In the genomic region with DNA sequence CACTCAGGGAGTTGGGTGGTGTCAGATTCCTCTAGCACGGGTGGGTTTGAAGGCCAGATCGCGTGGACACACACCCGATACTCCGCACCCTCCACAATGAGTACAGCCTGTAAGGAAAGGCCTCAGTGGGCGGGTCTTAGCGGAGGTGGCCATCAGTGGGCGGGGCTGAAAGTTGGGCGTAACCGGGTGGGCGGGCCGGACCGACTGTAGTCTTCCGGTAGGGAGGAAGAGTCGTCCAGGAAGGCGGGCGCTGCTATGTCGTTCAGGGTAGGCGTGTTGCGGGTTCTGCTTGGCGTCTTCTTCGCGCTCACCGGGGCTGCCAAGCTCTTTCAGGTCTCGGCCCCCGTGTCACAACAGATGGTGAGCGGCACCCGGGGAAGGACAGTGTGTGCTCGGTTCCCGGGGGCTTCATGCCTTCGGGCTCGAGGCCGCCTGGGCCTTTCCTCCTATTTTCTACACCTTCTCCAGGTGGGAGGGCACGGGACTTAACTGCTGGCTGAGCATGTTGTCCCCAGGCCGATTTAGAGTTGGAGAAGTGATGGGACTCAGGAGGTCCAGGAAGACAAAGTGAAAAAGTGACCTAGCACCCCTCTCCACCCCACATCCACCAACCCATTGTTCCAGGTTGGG, we compare ENCODE assay signal across 8 mouse cellular contexts. TPM values are rescaled to one million over a fixed set of nuclear protein-coding genes. Genes with fewer than 3 reads are reported as not detected.
A peak's percentile ranks its signal among the peaks of the same experiment; 100 is the strongest.
DNase-seq lines count a peak whose midpoint lies in the region; ATAC-seq and TF ChIP-seq lines count a peak whose summit lies in the region.

No protein-coding gene starts in this region.

- no peaks in the 10 kb centered on the region for H3K9me3 ChIP-seq in heart, embryonic 12.5 days (replicated peaks)
- no peaks in the 10 kb centered on the region for H3K9me3 ChIP-seq in kidney, postnatal 0 days (replicated peaks; ENCODE audit: low read length)
- H3K9me3 ChIP-seq in liver, embryonic 11.5 days (ENCODE audit: control insufficient read depth, low read length) = no peaks in the 10 kb centered on the region
- no peaks in the 10 kb centered on the region for H3K9me3 ChIP-seq in stomach, embryonic 15.5 days

- DNase-seq in CD4-positive helper T cell, adult 2 months (ENCODE audit: low read depth, low spot score) = peak; percentile 92
- DNase-seq in brain, embryonic 18.5 days (ENCODE audit: low read depth, low spot score) = peak; percentile 30
- peak; percentile 96 for DNase-seq in kidney, postnatal 0 days (ENCODE audit: low spot score)
- peak; percentile 91 for DNase-seq in liver, embryonic 11.5 days (ENCODE audit: low spot score)
- peak; percentile 78 to 83 for DNase-seq in natural killer cell, adult 2 months (ENCODE audit: low spot score in 2 of 2)

- no peak overlapping the region for H3K27ac ChIP-seq in heart, embryonic 12.5 days (ENCODE audit: poor library complexity, severe bottlenecking)
- 0 out of 2 replicates have a peak overlapping the region, but pooled peaks have one; percentile 38 for H3K27ac ChIP-seq in kidney, postnatal 0 days
- H3K27ac ChIP-seq in liver, embryonic 11.5 days (ENCODE audit: low read depth, low read length) = no peak overlapping the region
- H3K27ac ChIP-seq in stomach, embryonic 15.5 days = 0 out of 2 replicates have a peak overlapping the region, but pooled peaks have one; percentile 28

- ATAC-seq in erythroid progenitor cell, adult 5-6 weeks (replicated peaks; ENCODE audit: low FRiP score, poor library complexity, severe bottlenecking) = peak; percentile 97
- peak; percentile 96 for ATAC-seq in heart, embryonic 12.5 days (ENCODE audit: insufficient number of reproducible peaks, low FRiP score)
- ATAC-seq in kidney, postnatal 0 days (replicated peaks; ENCODE audit: low FRiP score, low read depth) = peak; percentile 94
- peak; percentile 99 for ATAC-seq in liver, embryonic 11.5 days (replicated peaks; ENCODE audit: low FRiP score)
- peak; percentile 97 for ATAC-seq in stomach, embryonic 15.5 days (ENCODE audit: insufficient read depth, low FRiP score, low read depth)

- no peak for TF ChIP-seq CTCF in kidney, postnatal 0 days (IDR thresholded peaks at IDR 0.05; ENCODE audit: low read depth)

- WGBS in heart, embryonic 12.5 days = 1% methylated on average over 35 of the region's 35 CpGs
- 0% methylated on average over 35 of the region's 35 CpGs for WGBS in kidney, postnatal 0 days
- 2% methylated on average over 35 of the region's 35 CpGs for WGBS in liver, embryonic 11.5 days
- WGBS in stomach, embryonic 15.5 days = under 1% methylated on average over 35 of the region's 35 CpGs

- H3K4me2 ChIP-seq in heart, embryonic 12.5 days = peak overlapping the region; percentile 82
- H3K4me2 ChIP-seq in kidney, postnatal 0 days (ENCODE audit: low read length) = peak overlapping the region; percentile 83
- peak overlapping the region; percentile 88 for H3K4me2 ChIP-seq in liver, embryonic 11.5 days
- H3K4me2 ChIP-seq in stomach, embryonic 15.5 days = peak overlapping the region; percentile 79

- peaks cover 15% of the 10 kb centered on the region for H3K36me3 ChIP-seq in heart, embryonic 12.5 days
- no peaks in the 10 kb centered on the region for H3K36me3 ChIP-seq in kidney, postnatal 0 days (ENCODE audit: insufficient read depth, low read length)
- H3K36me3 ChIP-seq in liver, embryonic 11.5 days (ENCODE audit: control insufficient read depth, insufficient read depth, low read length) = no peaks in the 10 kb centered on the region; the same call in 1 of the 2 replicates
- H3K36me3 ChIP-seq in stomach, embryonic 15.5 days = no peaks in the 10 kb centered on the region

- H3K4me1 ChIP-seq in heart, embryonic 12.5 days (replicated peaks) = 0 out of 2 replicates have a peak, but pooled peaks cover 5% of the 10 kb centered on the region
- no peaks in the 10 kb centered on the region for H3K4me1 ChIP-seq in kidney, postnatal 0 days (replicated peaks; ENCODE audit: insufficient read depth, low read length)
- H3K4me1 ChIP-seq in liver, embryonic 11.5 days (replicated peaks; ENCODE audit: control insufficient read depth, insufficient read depth, low read length) = no peaks in the 10 kb centered on the region
- peaks cover 4% of the 10 kb centered on the region; the same call in 1 of the 2 replicates for H3K4me1 ChIP-seq in stomach, embryonic 15.5 days

- peak overlapping the region; percentile 80 for H3K9ac ChIP-seq in heart, embryonic 12.5 days
- peak overlapping the region; percentile 69 for H3K9ac ChIP-seq in kidney, postnatal 0 days (ENCODE audit: low read depth, low read length)
- H3K9ac ChIP-seq in liver, embryonic 11.5 days (ENCODE audit: low read depth, low read length) = peak overlapping the region; percentile 71
- peak overlapping the region; percentile 65 for H3K9ac ChIP-seq in stomach, embryonic 15.5 days

- H3K27me3 ChIP-seq in heart, embryonic 12.5 days (replicated peaks) = no peaks in the 10 kb centered on the region
- no peaks in the 10 kb centered on the region for H3K27me3 ChIP-seq in kidney, postnatal 0 days (ENCODE audit: insufficient read depth, low read length)
- H3K27me3 ChIP-seq in liver, embryonic 11.5 days (replicated peaks; ENCODE audit: control insufficient read depth, insufficient read depth, low read length) = no peaks in the 10 kb centered on the region
- no peaks in the 10 kb centered on the region for H3K27me3 ChIP-seq in stomach, embryonic 15.5 days (replicated peaks)

- peak overlapping the region; percentile 66 for H3K4me3 ChIP-seq in heart, embryonic 12.5 days
- peak overlapping the region; percentile 59 for H3K4me3 ChIP-seq in kidney, postnatal 0 days (replicated peaks; ENCODE audit: low read depth, low read length)
- peak overlapping the region; percentile 65 for H3K4me3 ChIP-seq in liver, embryonic 11.5 days (ENCODE audit: low read depth, low read length)
- peak overlapping the region; percentile 64 for H3K4me3 ChIP-seq in stomach, embryonic 15.5 days (replicated peaks)

RNA-seq across cellular contexts. Expression of a gene that starts 2.5 kb away (rescaled TPM):
- 4.3 and 11.3 TPM in 2 replicates for total RNA-seq in erythroid progenitor cell, adult 5-6 weeks (2015; ENCODE audit: low replicate concordance)
- total RNA-seq in erythroid progenitor cell, adult 5-6 weeks (2017; ENCODE audit: low replicate concordance) = 0.45 and 2.3 TPM in 2 replicates
- 13.7 and 14.9 TPM in 2 replicates for polyA plus RNA-seq in heart, embryonic 12.5 days (2016; fragmentation: Nextera tagmentation; extraction: Ambion mirVana)
- 33.2 and 33.7 TPM in 2 replicates for polyA plus RNA-seq in kidney, postnatal 0 days (2015; fragmentation: Nextera tagmentation; extraction: Ambion mirVana)
- polyA plus RNA-seq in liver, embryonic 11.5 days (2014; fragmentation: Nextera tagmentation; extraction: Ambion mirVana) = 11.7 and 14.1 TPM in 2 replicates
- polyA plus RNA-seq in stomach, embryonic 15.5 days (2015; fragmentation: Nextera tagmentation; extraction: Ambion mirVana) = 21.6 and 24.2 TPM in 2 replicates

RNA-seq across cellular contexts. Expression of a gene that starts 43.1 kb away (rescaled TPM):
- total RNA-seq in erythroid progenitor cell, adult 5-6 weeks (2015; ENCODE audit: low replicate concordance) = not detected in 2 replicates
- not detected in 2 replicates for total RNA-seq in erythroid progenitor cell, adult 5-6 weeks (2017; ENCODE audit: low replicate concordance)
- 0.73 and 0.95 TPM in 2 replicates for polyA plus RNA-seq in heart, embryonic 12.5 days (2016; fragmentation: Nextera tagmentation; extraction: Ambion mirVana)
- 0.24 and 0.37 TPM in 2 replicates for polyA plus RNA-seq in kidney, postnatal 0 days (2015; fragmentation: Nextera tagmentation; extraction: Ambion mirVana)
- polyA plus RNA-seq in liver, embryonic 11.5 days (2014; fragmentation: Nextera tagmentation; extraction: Ambion mirVana) = 1.1 and 1.4 TPM in 2 replicates
- polyA plus RNA-seq in stomach, embryonic 15.5 days (2015; fragmentation: Nextera tagmentation; extraction: Ambion mirVana) = 1.4 and 1.7 TPM in 2 replicates

RNA-seq across cellular contexts. Expression of a gene that starts 48.8 kb away (rescaled TPM):
- 3.6 and 4.2 TPM in 2 replicates for total RNA-seq in erythroid progenitor cell, adult 5-6 weeks (2015; ENCODE audit: low replicate concordance)
- total RNA-seq in erythroid progenitor cell, adult 5-6 weeks (2017; ENCODE audit: low replicate concordance) = 0.83 and 1.5 TPM in 2 replicates
- polyA plus RNA-seq in heart, embryonic 12.5 days (2016; fragmentation: Nextera tagmentation; extraction: Ambion mirVana) = 15.9 and 17.8 TPM in 2 replicates
- polyA plus RNA-seq in kidney, postnatal 0 days (2015; fragmentation: Nextera tagmentation; extraction: Ambion mirVana) = 12.0 and 12.8 TPM in 2 replicates
- polyA plus RNA-seq in liver, embryonic 11.5 days (2014; fragmentation: Nextera tagmentation; extraction: Ambion mirVana) = 10.0 and 12.5 TPM in 2 replicates
- 17.6 and 20.5 TPM in 2 replicates for polyA plus RNA-seq in stomach, embryonic 15.5 days (2015; fragmentation: Nextera tagmentation; extraction: Ambion mirVana)

Comparison
In these comparisons a context has a peak if more than half of its experiments do, and no peak if none do; other contexts are left out.
1. DNase-seq: peak in every context shown above with its lines; median percentile 96 in kidney, postnatal 0 days; 92 in CD4-positive helper T cell, adult 2 months; 91 in liver, embryonic 11.5 days; 80 in natural killer cell, adult 2 months; 30 in brain, embryonic 18.5 days.
2. H3K27ac ChIP-seq: peak in kidney, postnatal 0 days (single experiment) and stomach, embryonic 15.5 days (single experiment); none in heart, embryonic 12.5 days (single experiment) and liver, embryonic 11.5 days (single experiment).
3. Peak in every context shown above with its lines, with median percentiles within 50 percentile points of each other: ATAC-seq, H3K4me2 ChIP-seq, H3K4me3 ChIP-seq and H3K9ac ChIP-seq.